Mouse (Mus musculus) mouse trophoblast stem cell (cell line): Measurements from ENCODE around the gene Ss18l2.

Source experiments
- in situ Hi-C, 2 experiments: fragments of 300-500 bp; cut with MseI, MboI; formaldehyde crosslinking; loops; 2 replicates in 1 of 2; 3 replicates in 1 of 2; pipeline ENCODE4 v1.15.1; 2025

The Ss18l2 gene

GRCm38 (mm10) chr9:121697150-121698049, 12.7 kb upstream of the Ss18l2 start:
- in situ Hi-C loops: no loop called here

- in situ Hi-C loops: no loop called here
These were observed 5.9 kb upstream of the Ss18l2 start for GRCm38 (mm10) chr9:121704261-121704645.

- in situ Hi-C loops: no loop called here
These were observed 5.2 kb upstream of the Ss18l2 start, which contains the start of gene Sec22c for GRCm38 (mm10) chr9:121704646-121705625. TSS of gene Sec22c (minus strand) at chr9:121705490.

- in situ Hi-C loops: no loop called here
These were observed 4.0 kb upstream of the Ss18l2 start for GRCm38 (mm10) chr9:121706029-121706675.

GRCm38 (mm10) chr9:121707801-121708200, 2.3 kb upstream of the Ss18l2 start:
- in situ Hi-C loops: no loop called here

GRCm38 (mm10) chr9:121708506-121709486, 1.3 kb upstream of the Ss18l2 start:
- in situ Hi-C loops: no loop called here

- in situ Hi-C loops: no loop called here
These were observed 451 bp downstream of the Ss18l2 start for GRCm38 (mm10) chr9:121710584-121710975.

GRCm38 (mm10) chr9:121717048-121717447, 6.9 kb downstream of the Ss18l2 start:
- in situ Hi-C loops: no loop called here

- in situ Hi-C loops: no loop called here
These were observed 8.1 kb downstream of the Ss18l2 start for GRCm38 (mm10) chr9:121718070-121718705.

- in situ Hi-C loops: no loop called here
These were observed 8.7 kb downstream of the Ss18l2 start, which contains the start of gene Nktr for GRCm38 (mm10) chr9:121718792-121719318. TSS of gene Nktr (plus strand) at chr9:121719169.

- in situ Hi-C loops: no loop called here
These were observed 9.5 kb downstream of the Ss18l2 start for GRCm38 (mm10) chr9:121719347-121720331.

GRCm38 (mm10) chr9:121740490-121740889, 30.4 kb downstream of the Ss18l2 start:
- in situ Hi-C loops: no loop called here

GRCm38 (mm10) chr9:121741168-121741567, 31.0 kb downstream of the Ss18l2 start:
- in situ Hi-C loops: no loop called here

GRCm38 (mm10) chr9:121744051-121744450, 33.9 kb downstream of the Ss18l2 start:
- in situ Hi-C loops: no loop called here

- in situ Hi-C loops: no loop called here
These were observed 42.6 kb downstream of the Ss18l2 start for GRCm38 (mm10) chr9:121752774-121753173.

- in situ Hi-C loops: no loop called here
These were observed 44.5 kb downstream of the Ss18l2 start for GRCm38 (mm10) chr9:121754624-121755023.

- in situ Hi-C loops: no loop called here
These were observed 46.7 kb downstream of the Ss18l2 start for GRCm38 (mm10) chr9:121756785-121757184.

- in situ Hi-C loops: no loop called here
These were observed 47.3 kb downstream of the Ss18l2 start for GRCm38 (mm10) chr9:121757432-121757831.
